Mouse (Mus musculus) kidney, embryonic 14.5 days (tissue): Measurements from ENCODE around the gene Sulf2. TPM values are rescaled to one million over a fixed set of nuclear protein-coding genes. Genes with fewer than 3 reads are reported as not detected.

ENCODE experiments used
- ATAC-seq: fragments of 200-750 bp; cut with Nextera tagmentation; 2 replicates; pipeline ENCODE4 v1.8.0; 2017; ENCODE audit warnings: moderate number of reproducible peaks, mild to moderate bottlenecking, moderate TSS enrichment, moderate library complexity; ENCODE audit not compliant: low FRiP score, low TSS enrichment
- H3K27ac ChIP-seq: fragments of 300-500 bp; sonication (generic); 2 replicates; pipeline ENCODE4 v1.5.1; 2014; ENCODE audit warnings: low read depth, mild to moderate bottlenecking, low read length, moderate library complexity, mixed read lengths
- H3K27me3 ChIP-seq: fragments of 300-500 bp; sonication (generic); 2 replicates; pipeline ENCODE4 v1.6.1; 2014; ENCODE audit warnings: mild to moderate bottlenecking, low read length; ENCODE audit not compliant: control insufficient read depth, insufficient read depth
- H3K36me3 ChIP-seq: fragments of 300-500 bp; sonication (generic); 2 replicates; pipeline ENCODE4 v1.6.1; 2014; ENCODE audit warnings: low read length, mixed read lengths; ENCODE audit not compliant: control insufficient read depth, insufficient read depth
- H3K4me1 ChIP-seq: fragments of 300-500 bp; sonication (generic); 2 replicates; pipeline ENCODE4 v1.6.1; 2014; ENCODE audit warnings: low read length, mixed read lengths; ENCODE audit not compliant: control insufficient read depth, insufficient read depth
- H3K4me2 ChIP-seq: fragments of 300-500 bp; sonication (generic); replicated peaks from 2 replicates; pipeline ENCODE4 v1.6.1; 2014; ENCODE audit warnings: low read depth, mild to moderate bottlenecking, low read length
- H3K4me3 ChIP-seq: fragments of 300-500 bp; sonication (generic); 2 replicates; pipeline ENCODE4 v1.5.1; 2014; ENCODE audit warnings: mild to moderate bottlenecking, low read length
- H3K9ac ChIP-seq: fragments of 300-500 bp; sonication (generic); 2 replicates; pipeline ENCODE4 v1.6.1; 2014; ENCODE audit warnings: low read depth, mild to moderate bottlenecking, low read length, moderate library complexity
- H3K9me3 ChIP-seq: fragments of 300-500 bp; sonication (generic); 2 replicates; pipeline ENCODE4 v1.6.1; 2016; ENCODE audit warnings: low read length; ENCODE audit not compliant: control insufficient read depth
- WGBS: fragments of 180-500 bp; shearing (Covaris S2); extraction: QIAGEN DNeasy Blood & Tissue Kit; methylation state at CpG from one replicate; pipeline ENCODE4 v1.1.7; 2014; 5-methylcytosine and 5-hydroxymethylcytosine counted together
- polyA plus RNA-seq: library from polyadenylated mRNA; unstranded; fragments of >200 nt; fragmentation: Nextera tagmentation; extraction: Ambion mirVana; gene quantifications from 2 replicates; pipeline ENCODE4 v1.2.1, GENCODE M21; 2014

Sulf2 gene
- polyA plus RNA-seq, 1 experiment from 2014 or later = 80.4 TPM

GRCm38 (mm10) chr2:166030256-166030995, 125.0 kb downstream of the Sulf2 start:
- H3K27ac ChIP-seq = peak overlapping the region; percentile 99
- peak overlapping the region; percentile 50; the same call in 1 of the 2 replicates for H3K9ac ChIP-seq
- no peaks in the 10 kb centered on the region for H3K27me3 ChIP-seq
- H3K4me1 ChIP-seq = peaks cover 50% of the 10 kb centered on the region
- H3K4me3 ChIP-seq = peak overlapping the region; percentile 23
- H3K36me3 ChIP-seq = peaks cover 3% of the 10 kb centered on the region; the same call in 1 of the 2 replicates
- 1% methylated on average over 12 of the region's 13 CpGs for WGBS
- H3K9me3 ChIP-seq = no peaks in the 10 kb centered on the region
- H3K4me2 ChIP-seq = peak overlapping the region; percentile 37
- no peak for ATAC-seq

DNA sequence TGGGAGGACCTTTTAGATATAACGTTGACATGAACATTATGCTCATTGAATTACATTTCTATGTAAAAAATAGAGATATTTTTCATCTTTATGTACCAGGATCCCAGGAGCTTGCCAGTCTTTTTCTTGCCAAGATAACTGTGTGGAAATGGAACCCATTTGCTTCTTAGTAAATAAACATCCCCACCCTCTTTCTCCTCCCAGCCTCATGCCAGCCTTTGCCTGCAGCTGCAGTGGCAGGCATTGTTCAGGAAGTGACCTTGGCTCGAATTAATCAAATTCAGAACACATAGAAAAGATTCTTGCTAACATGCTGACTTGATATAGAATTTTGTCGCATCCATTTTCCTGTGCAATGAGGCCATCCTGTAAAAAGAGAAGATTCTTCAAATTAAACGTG, 126.2 kb downstream of the Sulf2 start:
- no peak overlapping the region for H3K9ac ChIP-seq
- H3K27ac ChIP-seq = peak overlapping the region; percentile 71; the same call in 1 of the 2 replicates
- no peaks in the 10 kb centered on the region for H3K9me3 ChIP-seq
- H3K4me1 ChIP-seq = peaks cover 45% of the 10 kb centered on the region
- no peaks in the 10 kb centered on the region for H3K36me3 ChIP-seq
- ATAC-seq = no peak
- H3K4me3 ChIP-seq = no peak overlapping the region
- 49% methylated on average over 4 of the region's 4 CpGs for WGBS
- no peak overlapping the region for H3K4me2 ChIP-seq
- no peaks in the 10 kb centered on the region for H3K27me3 ChIP-seq

GRCm38 (mm10) chr2:166027834-166028233, 127.6 kb downstream of the Sulf2 start:
- H3K27ac ChIP-seq = no peak overlapping the region
- H3K4me2 ChIP-seq = no peak overlapping the region
- no peaks in the 10 kb centered on the region for H3K9me3 ChIP-seq
- H3K9ac ChIP-seq = no peak overlapping the region
- no peaks in the 10 kb centered on the region for H3K36me3 ChIP-seq
- peaks cover 43% of the 10 kb centered on the region for H3K4me1 ChIP-seq
- WGBS = 92% methylated on average over 3 of the region's 3 CpGs
- no peak overlapping the region for H3K4me3 ChIP-seq
- ATAC-seq = no peak
- no peaks in the 10 kb centered on the region for H3K27me3 ChIP-seq

DNA sequence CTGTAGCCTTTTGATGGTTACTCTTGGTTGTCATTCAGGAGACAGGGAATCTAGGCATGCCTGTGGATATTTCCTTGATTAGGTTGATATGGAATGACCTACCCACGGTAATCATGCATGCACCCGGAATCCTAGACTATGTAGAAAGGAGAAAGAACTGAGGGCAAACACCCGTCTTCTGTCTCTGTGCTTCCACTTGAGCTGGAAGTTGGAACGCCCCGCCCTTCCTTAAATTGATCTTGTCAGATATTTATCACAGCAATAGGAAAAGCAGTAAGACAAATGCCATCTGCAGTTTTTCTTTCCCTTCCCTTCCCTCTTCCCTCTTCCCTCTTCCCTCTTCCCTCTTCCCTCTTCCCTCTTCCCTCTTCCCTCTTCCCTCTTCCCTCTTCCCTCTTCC, 129.5 kb downstream of the Sulf2 start:
- WGBS = 80% methylated on average over 5 of the region's 5 CpGs
- H3K27me3 ChIP-seq = no peaks in the 10 kb centered on the region
- H3K4me3 ChIP-seq = no peak overlapping the region
- H3K4me2 ChIP-seq = no peak overlapping the region
- no peak overlapping the region for H3K9ac ChIP-seq
- no peak for ATAC-seq
- H3K27ac ChIP-seq = no peak overlapping the region
- no peaks in the 10 kb centered on the region for H3K36me3 ChIP-seq
- no peaks in the 10 kb centered on the region for H3K9me3 ChIP-seq
- peaks cover 44% of the 10 kb centered on the region for H3K4me1 ChIP-seq

GRCm38 (mm10) chr2:166024621-166025020, 130.8 kb downstream of the Sulf2 start:
- no peaks in the 10 kb centered on the region for H3K36me3 ChIP-seq
- no peak overlapping the region for H3K27ac ChIP-seq
- no peak for ATAC-seq
- H3K27me3 ChIP-seq = no peaks in the 10 kb centered on the region
- no peak overlapping the region for H3K9ac ChIP-seq
- H3K4me3 ChIP-seq = no peak overlapping the region
- no peaks in the 10 kb centered on the region for H3K9me3 ChIP-seq
- H3K4me2 ChIP-seq = no peak overlapping the region
- WGBS = 85% methylated on average over 4 of the region's 4 CpGs
- H3K4me1 ChIP-seq = peaks cover 37% of the 10 kb centered on the region

GRCm38 (mm10) chr2:166024079-166024478, 131.4 kb downstream of the Sulf2 start:
- H3K9me3 ChIP-seq = no peaks in the 10 kb centered on the region
- peaks cover 34% of the 10 kb centered on the region for H3K4me1 ChIP-seq
- H3K4me3 ChIP-seq = no peak overlapping the region
- no peaks in the 10 kb centered on the region for H3K27me3 ChIP-seq
- 85% methylated on average over 3 of the region's 3 CpGs for WGBS
- no peak overlapping the region for H3K9ac ChIP-seq
- H3K27ac ChIP-seq = no peak overlapping the region
- no peak overlapping the region for H3K4me2 ChIP-seq
- no peaks in the 10 kb centered on the region for H3K36me3 ChIP-seq
- no peak for ATAC-seq

Other genes starting within 250 kb of the Sulf2 start
- 18.1 and 23.2 TPM in 2 replicates for gene Ncoa3, start 163.0 kb downstream of the Sulf2 start, polyA plus RNA-seq